Mouse (Mus musculus) heart, adult 2 months (tissue): Measurements from ENCODE around the gene Gpd2. TPM values are rescaled to one million over a fixed set of nuclear protein-coding genes. Genes with fewer than 3 reads are reported as not detected.

Experiments used
- DNase-seq, 2 experiments: peaks; one replicate each; pipeline ENCODE4 v3.0.0; 2021
- H3K27ac ChIP-seq: fragments of 200-600 bp; 2 replicates; pipeline ENCODE4 v1.8.1; 2022
- H3K27me3 ChIP-seq: fragments of 200-500 bp; 2 replicates; pipeline ENCODE4 v1.6.1; 2012; ENCODE audit warnings: mild to moderate bottlenecking, low read length, inconsistent platforms, mixed read lengths; ENCODE audit not compliant: control insufficient read depth, insufficient read depth
- H3K36me3 ChIP-seq: fragments of 200-500 bp; 2 replicates; pipeline ENCODE4 v1.6.1; 2012; ENCODE audit warnings: low read length, inconsistent platforms; ENCODE audit not compliant: control insufficient read depth, insufficient read depth
- H3K4me1 ChIP-seq: fragments of 200-500 bp; 2 replicates; pipeline ENCODE4 v1.6.1; 2011; ENCODE audit warnings: low read length; ENCODE audit not compliant: control insufficient read depth, insufficient read depth
- H3K4me3 ChIP-seq: fragments of 200-600 bp; 2 replicates; pipeline ENCODE4 v1.8.1; 2022
- H3K79me2 ChIP-seq: fragments of 200-500 bp; replicated peaks from 2 replicates; pipeline ENCODE4 v1.6.1; 2012; ENCODE audit warnings: mild to moderate bottlenecking, inconsistent platforms, low read length, moderate library complexity, mixed read lengths; ENCODE audit not compliant: control insufficient read depth, insufficient read depth
- H3K9ac ChIP-seq: fragments of 200-500 bp; 2 replicates; pipeline ENCODE4 v1.6.1; 2012; ENCODE audit warnings: low read depth, mild to moderate bottlenecking, control low read depth, inconsistent platforms, low read length, mixed read lengths
- CTCF ChIP-seq: fragments of 200-600 bp; IDR thresholded peaks from 2 replicates; pipeline ENCODE4 v1.8.1; 2022; ENCODE audit warnings: antibody characterized with exemption, mild to moderate bottlenecking, moderate library complexity
- EP300 ChIP-seq: fragments of 200-500 bp; IDR thresholded peaks from 2 replicates; pipeline ENCODE4 v1.6.1; 2011; ENCODE audit warnings: low read depth, low read length, control low read depth; ENCODE audit not compliant: insufficient read depth
- POLR2A ChIP-seq: fragments of 200-500 bp; IDR thresholded peaks from 2 replicates; pipeline ENCODE4 v1.6.1; 2011; ENCODE audit warnings: mild to moderate bottlenecking, low read depth, low read length, control low read depth; ENCODE audit not compliant: insufficient read depth
- WGBS: fragments of 180-500 bp; shearing (Covaris S2); methylation state at CpG from one replicate; pipeline ENCODE4 v1.1.7; 2018; 5-methylcytosine and 5-hydroxymethylcytosine counted together
- intact Hi-C: fragments of 180-260 bp; cut with DNase I; formaldehyde crosslinking; loops from one replicate; pipeline ENCODE4 v1.15.1; 2025
- polyA plus RNA-seq: library from polyadenylated mRNA; depleted of rRNA; stranded (reverse); fragments of >200 nt; gene quantifications from 2 replicates; pipeline ENCODE4 v1.2.3, GENCODE M21; 2012
- total RNA-seq, 2 experiments: library from RNA; stranded (reverse); gene quantifications; 2 replicates each; pipeline ENCODE4 v1.2.3; 2021

The Gpd2 gene
- total and polyA plus RNA-seq, 3 experiments, result 8.7 to 16.0 (median 13.1) TPM

DNA sequence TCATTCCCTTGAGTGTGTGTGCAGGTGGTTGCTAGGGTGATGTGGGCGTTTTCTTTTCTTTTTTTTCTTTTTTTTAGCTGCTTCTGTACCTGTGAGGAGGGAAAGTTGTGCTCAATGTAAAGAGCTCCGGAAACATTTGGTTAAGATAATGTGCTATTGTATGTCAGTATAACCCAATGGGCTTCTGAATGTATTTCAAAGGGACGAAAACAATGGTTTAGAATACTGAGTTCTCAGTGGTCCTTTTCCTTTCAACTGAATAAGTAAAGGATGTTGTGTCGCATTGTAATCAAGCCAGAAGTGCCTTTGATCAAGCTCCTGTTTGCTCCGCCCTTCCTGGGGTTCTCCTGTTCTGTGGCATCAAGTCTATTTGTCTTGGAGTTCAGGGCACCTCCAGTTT, 6.6 kb downstream of the Gpd2 start:
- no peaks in the 10 kb centered on the region; the same call in 1 of the 2 replicates for H3K4me1 ChIP-seq
- no peaks in the 10 kb centered on the region for H3K27me3 ChIP-seq
- no peak overlapping the region for H3K9ac ChIP-seq
- no peak for DNase-seq
- TF ChIP-seq POLR2A (no peak), CTCF (no peak), EP300 (no peak)
- peaks cover 2% of the 10 kb centered on the region; the same call in 1 of the 2 replicates for H3K79me2 ChIP-seq
- H3K36me3 ChIP-seq, result no peaks in the 10 kb centered on the region
- intact Hi-C loops, result no loop called here
- H3K27ac ChIP-seq, result no peak overlapping the region
- H3K4me3 ChIP-seq, result no peak overlapping the region
- 64% methylated on average over 5 of the region's 5 CpGs for WGBS

GRCm38 (mm10) chr2:57245721-57246328, 8.4 kb downstream of the Gpd2 start:
- 93% methylated on average over 6 of the region's 6 CpGs for WGBS
- DNase-seq, result no peak
- Histone ChIP-seq H3K27me3 (no peaks in the 10 kb centered on the region), H3K79me2 (peaks cover 2% of the 10 kb centered on the region; the same call in 1 of the 2 replicates), H3K9ac (no peak overlapping the region), H3K36me3 (no peaks in the 10 kb centered on the region), H3K4me1 (no peaks in the 10 kb centered on the region; the same call in 1 of the 2 replicates), H3K27ac (no peak overlapping the region), H3K4me3 (no peak overlapping the region)
- TF ChIP-seq EP300, result no peak
- no peak for TF ChIP-seq CTCF
- no peak for TF ChIP-seq POLR2A
- intact Hi-C loops, result loop anchor here (5.0 kb wide), 1 partner anchor 114 kb away; no protein-coding TSS in a partner anchor

DNA sequence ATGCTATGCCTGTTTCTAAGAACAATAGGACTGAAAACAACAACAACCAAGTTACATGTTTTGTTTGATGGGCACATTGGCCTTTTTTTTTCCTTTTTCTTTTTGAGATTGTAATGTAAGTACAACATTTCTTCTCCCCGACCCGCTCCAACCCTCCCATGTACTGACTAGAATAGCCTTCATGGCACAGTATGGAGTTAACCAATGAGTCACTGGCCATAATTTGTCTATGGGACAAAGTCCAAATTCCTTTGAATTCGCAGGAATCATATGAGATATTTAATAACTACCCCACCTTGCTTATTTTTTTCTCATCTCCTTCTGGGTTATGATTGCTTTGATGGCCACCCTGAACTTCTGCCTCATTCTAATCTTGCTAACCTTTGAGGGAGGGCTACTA, 12.7 kb downstream of the Gpd2 start:
- 88% methylated on average over 3 of the region's 3 CpGs for WGBS
- peaks cover 1% of the 10 kb centered on the region; the same call in 1 of the 2 replicates for H3K4me1 ChIP-seq
- no peaks in the 10 kb centered on the region for H3K36me3 ChIP-seq
- no peak overlapping the region for H3K9ac ChIP-seq
- intact Hi-C loops, result no loop called here
- no peak overlapping the region for H3K27ac ChIP-seq
- H3K4me3 ChIP-seq, result no peak overlapping the region
- no peak for DNase-seq
- TF ChIP-seq CTCF (no peak), POLR2A (no peak), EP300 (no peak)
- no peaks in the 10 kb centered on the region for H3K27me3 ChIP-seq
- H3K79me2 ChIP-seq, result peaks cover 2% of the 10 kb centered on the region; the same call in 1 of the 2 replicates

DNA sequence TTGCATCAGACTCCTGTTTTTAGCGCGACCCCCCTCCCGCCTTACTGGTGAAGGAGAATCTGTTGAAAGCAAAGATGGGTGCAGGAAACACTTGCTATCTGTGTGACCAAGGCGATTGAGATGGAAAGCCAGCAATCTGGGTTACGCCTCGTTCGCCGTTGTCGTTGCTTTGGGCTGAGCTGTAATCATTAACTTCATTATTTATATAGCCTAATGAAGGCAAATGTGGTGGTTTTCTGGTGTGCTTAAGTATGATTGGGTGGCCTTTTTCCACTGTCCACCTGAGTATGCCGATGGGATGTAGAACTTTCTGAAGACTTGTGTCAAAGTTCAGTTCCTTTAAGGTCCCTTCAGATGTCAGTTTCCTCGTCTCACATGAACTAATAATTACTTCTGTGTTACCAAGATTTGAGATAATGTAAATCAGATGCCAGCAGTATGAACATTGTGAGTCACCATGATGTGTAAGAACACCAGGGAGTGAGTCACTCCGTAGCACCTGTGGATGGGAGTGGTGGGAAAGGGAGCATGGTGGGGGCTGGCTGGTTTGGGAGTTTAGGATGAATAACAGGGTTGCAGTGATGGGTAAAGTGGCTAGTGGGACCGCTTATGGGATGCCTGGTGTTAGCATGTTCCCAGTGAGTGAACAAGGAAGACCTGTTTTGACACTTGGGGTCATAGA, 14.3 kb downstream of the Gpd2 start:
- DNase-seq, result no peak
- Histone ChIP-seq H3K36me3 (no peaks in the 10 kb centered on the region), H3K27ac (no peak overlapping the region), H3K79me2 (no peaks in the 10 kb centered on the region), H3K9ac (no peak overlapping the region), H3K27me3 (no peaks in the 10 kb centered on the region), H3K4me3 (no peak overlapping the region), H3K4me1 (peaks cover 1% of the 10 kb centered on the region; the same call in 1 of the 2 replicates)
- TF ChIP-seq EP300, result no peak
- no peak for TF ChIP-seq CTCF
- TF ChIP-seq POLR2A, result no peak
- WGBS, result 85% methylated on average over 13 of the region's 13 CpGs
- intact Hi-C loops, result no loop called here

GRCm38 (mm10) chr2:57252542-57253301, 15.3 kb downstream of the Gpd2 start:
- Histone ChIP-seq H3K9ac (no peak overlapping the region), H3K4me1 (peaks cover 1% of the 10 kb centered on the region; the same call in 1 of the 2 replicates), H3K36me3 (no peaks in the 10 kb centered on the region), H3K27ac (no peak overlapping the region), H3K4me3 (no peak overlapping the region), H3K27me3 (no peaks in the 10 kb centered on the region), H3K79me2 (no peaks in the 10 kb centered on the region)
- no peak for DNase-seq
- intact Hi-C loops, result no loop called here
- 79% methylated on average over 10 of the region's 10 CpGs for WGBS
- TF ChIP-seq CTCF, result no peak
- TF ChIP-seq EP300, result no peak
